Mouse (Mus musculus) CH12F3 (cell line): ENCODE measurements around the gene Nme8.

Experiments
- in situ Hi-C: fragments of 300-500 bp; cut with MboI; formaldehyde crosslinking; loops from 2 replicates; pipeline ENCODE4 v1.14.3; 2020; ENCODE audit warnings: low sequenced_read_pairs

Gene Nme8

GRCm38 (mm10) chr13:19697790-19698189 lies at the start of gene Nme8:
Gene Nme8, minus strand, starts transcription at chr13:19697794.
- in situ Hi-C loops, result loop anchor here (5.0 kb wide), 1 partner anchor 575 kb away; no protein-coding TSS in a partner anchor

- in situ Hi-C loops, result no loop called here
Measured at GRCm38 (mm10) chr13:19745741-19746140, 48.1 kb upstream of the Nme8 start.

- in situ Hi-C loops, result no loop called here
Measured at GRCm38 (mm10) chr13:19744536-19744935, 46.9 kb upstream of the Nme8 start.

GRCm38 (mm10) chr13:19734597-19734996 lies 37.0 kb upstream of the Nme8 start:
- in situ Hi-C loops, result no loop called here

GRCm38 (mm10) chr13:19730826-19731225 lies 33.2 kb upstream of the Nme8 start:
- in situ Hi-C loops, result no loop called here

- in situ Hi-C loops, result no loop called here
Measured at GRCm38 (mm10) chr13:19718954-19719353, 21.4 kb upstream of the Nme8 start.

- in situ Hi-C loops, result no loop called here
Measured at GRCm38 (mm10) chr13:19717201-19717600, 19.6 kb upstream of the Nme8 start.

- in situ Hi-C loops, result no loop called here
Measured at GRCm38 (mm10) chr13:19703806-19704205, 6.2 kb upstream of the Nme8 start.

- in situ Hi-C loops, result no loop called here
Measured at GRCm38 (mm10) chr13:19701443-19702078, 4.0 kb upstream of the Nme8 start.

- in situ Hi-C loops, result no loop called here
Measured at GRCm38 (mm10) chr13:19700733-19701442, 3.3 kb upstream of the Nme8 start.

- in situ Hi-C loops, result loop anchor here (5.0 kb wide), 1 partner anchor 574 kb away; no protein-coding TSS in a partner anchor
Measured at GRCm38 (mm10) chr13:19698524-19699173, 1.1 kb upstream of the Nme8 start.

- in situ Hi-C loops, result no loop called here
Measured at GRCm38 (mm10) chr13:19690417-19690816, 7.2 kb downstream of the Nme8 start.

- in situ Hi-C loops, result no loop called here
Measured at GRCm38 (mm10) chr13:19689971-19690370, 7.6 kb downstream of the Nme8 start.

GRCm38 (mm10) chr13:19684007-19684406 lies 13.6 kb downstream of the Nme8 start:
- in situ Hi-C loops, result no loop called here

- in situ Hi-C loops, result no loop called here
Measured at GRCm38 (mm10) chr13:19682879-19683640, 14.5 kb downstream of the Nme8 start.

GRCm38 (mm10) chr13:19674601-19675000 lies 23.0 kb downstream of the Nme8 start:
- in situ Hi-C loops, result no loop called here

- in situ Hi-C loops, result no loop called here
Measured at GRCm38 (mm10) chr13:19674025-19674424, 23.6 kb downstream of the Nme8 start.

GRCm38 (mm10) chr13:19668355-19669140 lies 29.0 kb downstream of the Nme8 start:
- in situ Hi-C loops, result no loop called here

- in situ Hi-C loops, result no loop called here
Measured at GRCm38 (mm10) chr13:19652405-19652804, 45.2 kb downstream of the Nme8 start.

- in situ Hi-C loops, result no loop called here
Measured at GRCm38 (mm10) chr13:19649824-19650223, 47.8 kb downstream of the Nme8 start.
